Mouse (Mus musculus) spleen, embryonic (tissue): Measurements from ENCODE around the gene Csf2rb2.
"Not testable (repeated sequence)": the region's sequence is repeated elsewhere in the genome, so short reads cannot be mapped to it uniquely, and the experiment has no call there.

Source experiments
- CTCF ChIA-PET: fragments of 350-600 bp; sonication (Branson Sonifier 250); formaldehyde crosslinking; loops from one replicate; lab custom pipeline; 2022; lab: Charles Lee

Gene Csf2rb2

GRCm38 (mm10) chr15:78318338-78319171, 13.0 kb upstream of the Csf2rb2 start:
- CTCF ChIA-PET, result not testable (repeated sequence)

GRCm38 (mm10) chr15:78313659-78314058, 8.1 kb upstream of the Csf2rb2 start:
- CTCF ChIA-PET, result not testable (repeated sequence)

- CTCF ChIA-PET, result not testable (repeated sequence)
Measured at GRCm38 (mm10) chr15:78312421-78313233, 7.1 kb upstream of the Csf2rb2 start.

GRCm38 (mm10) chr15:78310971-78311370, 5.5 kb upstream of the Csf2rb2 start:
- CTCF ChIA-PET, result no interaction called here

- CTCF ChIA-PET, result interaction anchor here (1.1 kb wide), 1 partner anchor 22 kb away, joined by 3 read pairs; no protein-coding TSS in a partner anchor
Measured at GRCm38 (mm10) chr15:78309865-78310264, 4.3 kb upstream of the Csf2rb2 start.

- CTCF ChIA-PET, result no interaction called here
Measured at GRCm38 (mm10) chr15:78303665-78304233, 1.8 kb downstream of the Csf2rb2 start.

GRCm38 (mm10) chr15:78302718-78303117, 2.8 kb downstream of the Csf2rb2 start:
- CTCF ChIA-PET, result no interaction called here

- CTCF ChIA-PET, result no interaction called here
Measured at GRCm38 (mm10) chr15:78300773-78301172, 4.7 kb downstream of the Csf2rb2 start.

- CTCF ChIA-PET, result no interaction called here
Measured at GRCm38 (mm10) chr15:78299641-78300040, 5.9 kb downstream of the Csf2rb2 start.

- CTCF ChIA-PET, result no interaction called here
Measured at GRCm38 (mm10) chr15:78298558-78298957, 7.0 kb downstream of the Csf2rb2 start.

GRCm38 (mm10) chr15:78293716-78294115, 11.8 kb downstream of the Csf2rb2 start:
- CTCF ChIA-PET, result no interaction called here

- CTCF ChIA-PET, result not testable (repeated sequence)
Measured at GRCm38 (mm10) chr15:78293228-78293627, 12.3 kb downstream of the Csf2rb2 start.

GRCm38 (mm10) chr15:78289775-78290174, 15.7 kb downstream of the Csf2rb2 start:
- CTCF ChIA-PET, result not testable (repeated sequence)

- CTCF ChIA-PET, result interaction anchor here (0.9 kb wide), 1 partner anchor 22 kb away, joined by 3 read pairs; no protein-coding TSS in a partner anchor
Measured at GRCm38 (mm10) chr15:78287941-78288340, 17.6 kb downstream of the Csf2rb2 start.

GRCm38 (mm10) chr15:78278308-78278707, 27.2 kb downstream of the Csf2rb2 start:
- CTCF ChIA-PET, result no interaction called here

- CTCF ChIA-PET, result interaction anchor here (0.7 kb wide), 1 partner anchor 99 kb away, joined by 4 read pairs; no protein-coding TSS in a partner anchor
Measured at GRCm38 (mm10) chr15:78271208-78271607, 34.3 kb downstream of the Csf2rb2 start.

- CTCF ChIA-PET, result interaction anchor here (0.6 kb wide), 1 partner anchor 71 kb away, joined by 5 read pairs; no protein-coding TSS in a partner anchor
Measured at GRCm38 (mm10) chr15:78267865-78268264, 37.7 kb downstream of the Csf2rb2 start.

GRCm38 (mm10) chr15:78267441-78267840, 38.1 kb downstream of the Csf2rb2 start:
- CTCF ChIA-PET, result no interaction called here

GRCm38 (mm10) chr15:78263286-78263685, 42.2 kb downstream of the Csf2rb2 start:
- CTCF ChIA-PET, result no interaction called here

- CTCF ChIA-PET, result no interaction called here
Measured at GRCm38 (mm10) chr15:78260668-78261333, 44.7 kb downstream of the Csf2rb2 start.

- CTCF ChIA-PET, result interaction anchor here (1.0 to 1.8 kb wide), 4 partner anchors 10 to 111 kb away, joined by 3 to 14 read pairs (median 4); partner anchors contain the start of gene Ncf4
Measured at GRCm38 (mm10) chr15:78258246-78258865, 47.2 kb downstream of the Csf2rb2 start.
